Mouse (Mus musculus): ENCODE results near the gene Gm4791. TPM values are rescaled to one million over a fixed set of nuclear protein-coding genes. Genes with fewer than 3 reads are reported as not detected.

Gene Gm4791
- not detected in 2 replicates for polyA plus RNA-seq (2014; fragmentation: Nextera tagmentation; extraction: Ambion mirVana)

DNA sequence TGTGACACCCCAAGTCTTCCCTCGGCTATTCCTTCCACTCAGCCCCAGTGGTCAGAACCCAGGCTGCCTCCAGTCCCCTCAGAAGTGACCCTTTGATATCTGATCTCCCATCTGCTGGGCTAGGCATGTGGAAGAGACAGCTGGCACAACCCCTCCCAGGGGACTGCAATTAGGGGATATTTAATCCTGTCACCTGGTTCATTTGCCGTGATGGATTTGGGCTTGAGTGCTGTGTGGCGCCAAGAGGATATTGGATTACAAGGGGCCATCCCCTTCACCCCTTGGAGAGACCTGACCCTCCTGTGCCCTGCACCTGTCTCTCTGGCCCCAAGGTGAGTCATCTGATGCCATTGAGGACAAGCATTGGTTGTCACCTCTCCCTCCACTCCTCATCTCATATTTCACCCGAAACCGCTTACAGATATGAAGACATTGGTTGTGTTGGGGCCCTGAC, at the start of gene Gm4791:
Gene Gm4791, plus strand, starts transcription at position 404 of the 454 bp plus-strand sequence.
- H3K36me3 ChIP-seq (ENCODE audit: control insufficient read depth, insufficient read depth, low read length): no peaks in the 10 kb centered on the region
- DNase-seq (ENCODE audit: low spot score) (peak; percentile 37), ATAC-seq (ENCODE audit: insufficient read depth, low FRiP score, low TSS enrichment) (no peak)
- H3K9ac ChIP-seq (ENCODE audit: low read length): no peak within 1 kb of the TSS
- H3K4me1 ChIP-seq (ENCODE audit: control insufficient read depth, insufficient read depth, low read length): peaks cover 4% of the 10 kb centered on the region; the same call in 1 of the 2 replicates
- H3K4me2 ChIP-seq (ENCODE audit: low read depth): no peak within 1 kb of the TSS
- no peak within 1 kb of the TSS for H3K27ac ChIP-seq (ENCODE audit: low read depth, low read length)
- H3K27me3 ChIP-seq (ENCODE audit: control insufficient read depth, insufficient read depth, low read length): no peaks in the 10 kb centered on the region
- H3K9me3 ChIP-seq (ENCODE audit: control insufficient read depth, low read length): no peaks in the 10 kb centered on the region
- 22% methylated on average over 5 of the region's 5 CpGs for WGBS
- no peak within 1 kb of the TSS for H3K4me3 ChIP-seq (ENCODE audit: low read depth, low read length)

DNA sequence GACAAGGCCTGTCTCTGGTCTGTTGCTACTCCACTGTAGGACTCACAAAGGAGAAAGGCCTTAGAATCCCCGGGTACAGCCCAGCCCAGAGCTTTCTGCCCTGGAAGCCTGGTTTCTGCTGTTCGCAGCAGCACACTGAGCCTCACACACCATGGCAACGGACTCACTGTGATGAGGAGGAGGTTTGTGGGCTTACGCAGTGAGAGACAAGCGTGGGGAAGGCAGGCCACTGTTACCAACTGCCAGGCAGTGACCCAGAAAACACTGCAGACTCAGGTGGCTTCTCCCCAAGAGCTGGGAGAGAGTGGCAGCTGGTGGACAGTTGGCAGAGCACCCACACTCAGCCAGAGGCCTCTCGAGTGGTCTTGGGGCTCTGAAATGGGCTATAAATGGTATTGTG, 42.3 kb upstream of the Gm4791 start:
- no peak for ATAC-seq (ENCODE audit: insufficient read depth, low FRiP score, low TSS enrichment)
- Histone ChIP-seq H3K9ac (ENCODE audit: low read length) (no peak overlapping the region), H3K4me1 (ENCODE audit: control insufficient read depth, insufficient read depth, low read length) (peaks cover 3% of the 10 kb centered on the region; the same call in 1 of the 2 replicates), H3K27me3 (ENCODE audit: control insufficient read depth, insufficient read depth, low read length) (no peaks in the 10 kb centered on the region), H3K4me2 (ENCODE audit: low read depth) (no peak overlapping the region), H3K27ac (ENCODE audit: low read depth, low read length) (no peak overlapping the region), H3K4me3 (ENCODE audit: low read depth, low read length) (no peak overlapping the region), H3K9me3 (ENCODE audit: control insufficient read depth, low read length) (no peaks in the 10 kb centered on the region), H3K36me3 (ENCODE audit: control insufficient read depth, insufficient read depth, low read length) (no peaks in the 10 kb centered on the region)
- 62% methylated on average over 6 of the region's 6 CpGs for WGBS
- DNase-seq (ENCODE audit: low spot score): no peak

DNA sequence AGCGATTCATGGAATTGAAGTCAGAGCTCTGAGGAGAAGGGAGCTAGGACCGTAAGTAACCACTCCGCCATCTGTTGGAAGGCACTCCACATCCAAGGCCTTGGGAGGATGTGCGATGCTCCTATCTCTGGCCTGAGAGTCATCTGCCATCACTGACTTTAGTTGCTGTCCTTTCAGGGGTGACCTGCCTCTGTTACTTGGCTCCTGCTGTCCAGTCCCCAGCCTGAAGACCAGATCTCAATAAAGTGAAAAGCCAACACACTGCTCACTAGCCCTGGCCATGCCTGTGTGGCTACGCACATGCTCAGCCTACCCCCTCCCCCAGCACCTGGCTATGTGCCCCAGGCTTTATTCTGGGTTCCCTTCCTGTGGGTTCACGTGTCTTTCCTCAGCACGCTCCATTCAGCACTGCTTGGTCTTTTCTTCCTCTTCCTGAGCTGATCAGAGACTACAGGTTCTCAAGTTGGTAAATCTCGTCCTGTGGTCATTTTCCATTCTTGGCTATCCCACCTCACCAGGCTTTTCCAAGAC, 41.1 kb upstream of the Gm4791 start:
- no peaks in the 10 kb centered on the region for H3K27me3 ChIP-seq (ENCODE audit: control insufficient read depth, insufficient read depth, low read length)
- WGBS: 82% methylated on average over 8 of the region's 8 CpGs
- H3K9me3 ChIP-seq (ENCODE audit: control insufficient read depth, low read length): no peaks in the 10 kb centered on the region
- no peak overlapping the region for H3K4me2 ChIP-seq (ENCODE audit: low read depth)
- DNase-seq (ENCODE audit: low spot score) (no peak), ATAC-seq (ENCODE audit: insufficient read depth, low FRiP score, low TSS enrichment) (no peak)
- H3K9ac ChIP-seq (ENCODE audit: low read length): no peak overlapping the region
- no peaks in the 10 kb centered on the region for H3K36me3 ChIP-seq (ENCODE audit: control insufficient read depth, insufficient read depth, low read length)
- H3K4me1 ChIP-seq (ENCODE audit: control insufficient read depth, insufficient read depth, low read length): peaks cover 3% of the 10 kb centered on the region; the same call in 1 of the 2 replicates
- no peak overlapping the region for H3K4me3 ChIP-seq (ENCODE audit: low read depth, low read length)
- no peak overlapping the region for H3K27ac ChIP-seq (ENCODE audit: low read depth, low read length)

DNA sequence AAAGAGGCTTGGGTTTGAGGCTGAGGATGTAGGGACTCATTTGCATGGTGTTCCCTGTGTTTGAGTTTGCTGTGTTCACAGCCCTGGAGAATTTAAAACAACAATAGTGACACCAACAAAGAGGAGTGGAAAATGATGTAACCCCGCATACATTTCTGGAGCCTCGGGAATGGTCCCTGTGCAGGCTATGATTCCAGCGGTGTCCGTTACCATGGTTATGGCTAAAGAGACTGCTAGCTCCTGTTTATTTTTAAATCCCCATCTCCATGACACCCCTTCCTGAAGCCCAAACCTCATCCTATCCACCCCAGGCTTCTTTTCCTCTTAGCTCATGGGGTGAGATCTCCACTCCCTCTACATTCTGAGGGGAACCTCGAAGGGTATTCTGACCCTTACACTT, 32.5 kb upstream of the Gm4791 start:
- Histone ChIP-seq H3K4me2 (ENCODE audit: low read depth) (no peak overlapping the region), H3K27ac (ENCODE audit: low read depth, low read length) (no peak overlapping the region), H3K9me3 (ENCODE audit: control insufficient read depth, low read length) (no peaks in the 10 kb centered on the region), H3K27me3 (ENCODE audit: control insufficient read depth, insufficient read depth, low read length) (no peaks in the 10 kb centered on the region), H3K4me3 (ENCODE audit: low read depth, low read length) (no peak overlapping the region), H3K4me1 (ENCODE audit: control insufficient read depth, insufficient read depth, low read length) (peaks cover 2% of the 10 kb centered on the region; the same call in 1 of the 2 replicates), H3K9ac (ENCODE audit: low read length) (no peak overlapping the region), H3K36me3 (ENCODE audit: control insufficient read depth, insufficient read depth, low read length) (no peaks in the 10 kb centered on the region)
- 75% methylated on average over 5 of the region's 5 CpGs for WGBS
- ATAC-seq (ENCODE audit: insufficient read depth, low FRiP score, low TSS enrichment) (no peak), DNase-seq (ENCODE audit: low spot score) (no peak)

DNA sequence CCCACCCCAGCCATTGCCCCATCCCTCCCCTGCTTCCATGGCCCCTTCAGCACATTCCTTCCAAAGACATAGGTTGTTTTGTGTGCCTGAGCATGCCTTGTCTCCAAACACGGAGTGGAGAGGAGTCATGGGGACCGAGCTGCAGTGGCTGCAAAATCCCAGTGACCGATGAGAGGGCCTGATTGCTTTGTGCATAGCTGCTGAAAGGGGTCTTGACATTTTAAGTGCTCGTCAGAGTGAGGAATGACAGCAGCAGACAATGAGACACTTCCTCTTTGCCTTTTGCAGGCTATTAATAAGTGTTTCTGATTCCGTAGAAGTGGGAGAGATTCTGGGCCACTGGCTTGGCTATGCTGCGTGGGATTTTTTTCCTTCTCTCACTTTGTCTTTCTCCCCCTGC, 29.6 kb upstream of the Gm4791 start:
- no peak for ATAC-seq (ENCODE audit: insufficient read depth, low FRiP score, low TSS enrichment)

DNA sequence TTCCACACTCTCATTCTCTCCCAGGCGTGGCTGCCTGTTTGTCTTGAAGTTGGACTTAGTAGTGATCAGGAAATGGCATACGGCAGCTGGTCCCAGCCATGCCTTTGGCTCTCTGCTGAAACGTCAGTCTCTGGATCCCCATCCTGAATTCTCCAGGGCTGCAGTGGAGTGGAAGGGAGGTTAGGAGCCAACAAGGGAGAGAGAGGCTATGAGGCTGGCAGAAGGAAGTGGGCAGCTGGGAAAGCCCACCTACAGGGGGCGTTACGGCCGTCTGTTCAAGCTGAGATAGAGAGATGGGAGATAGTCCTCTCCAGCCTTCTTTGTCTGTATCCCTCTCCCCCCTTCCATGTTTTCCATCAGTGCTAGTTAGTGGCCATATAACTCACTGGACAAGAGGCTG, 29.1 kb upstream of the Gm4791 start:
- Histone ChIP-seq H3K27ac (ENCODE audit: low read depth, low read length) (no peak overlapping the region), H3K4me1 (ENCODE audit: control insufficient read depth, insufficient read depth, low read length) (peaks cover 2% of the 10 kb centered on the region; the same call in 1 of the 2 replicates), H3K9ac (ENCODE audit: low read length) (no peak overlapping the region), H3K27me3 (ENCODE audit: control insufficient read depth, insufficient read depth, low read length) (no peaks in the 10 kb centered on the region), H3K9me3 (ENCODE audit: control insufficient read depth, low read length) (no peaks in the 10 kb centered on the region), H3K4me2 (ENCODE audit: low read depth) (no peak overlapping the region), H3K4me3 (ENCODE audit: low read depth, low read length) (no peak overlapping the region), H3K36me3 (ENCODE audit: control insufficient read depth, insufficient read depth, low read length) (no peaks in the 10 kb centered on the region)
- no peak for DNase-seq (ENCODE audit: low spot score)
- WGBS: 45% methylated on average over 6 of the region's 6 CpGs
- ATAC-seq (ENCODE audit: insufficient read depth, low FRiP score, low TSS enrichment): no peak

More for the DNA sequence above, 29.6 kb upstream of the Gm4791 start:
- Histone ChIP-seq H3K4me2 (ENCODE audit: low read depth) (no peak overlapping the region), H3K9ac (ENCODE audit: low read length) (no peak overlapping the region), H3K9me3 (ENCODE audit: control insufficient read depth, low read length) (no peaks in the 10 kb centered on the region), H3K4me3 (ENCODE audit: low read depth, low read length) (no peak overlapping the region), H3K27ac (ENCODE audit: low read depth, low read length) (no peak overlapping the region), H3K27me3 (ENCODE audit: control insufficient read depth, insufficient read depth, low read length) (no peaks in the 10 kb centered on the region), H3K36me3 (ENCODE audit: control insufficient read depth, insufficient read depth, low read length) (no peaks in the 10 kb centered on the region), H3K4me1 (ENCODE audit: control insufficient read depth, insufficient read depth, low read length) (peaks cover 2% of the 10 kb centered on the region; the same call in 1 of the 2 replicates)
- DNase-seq (ENCODE audit: low spot score): no peak
- WGBS: 20% methylated on average over 6 of the region's 6 CpGs

DNA sequence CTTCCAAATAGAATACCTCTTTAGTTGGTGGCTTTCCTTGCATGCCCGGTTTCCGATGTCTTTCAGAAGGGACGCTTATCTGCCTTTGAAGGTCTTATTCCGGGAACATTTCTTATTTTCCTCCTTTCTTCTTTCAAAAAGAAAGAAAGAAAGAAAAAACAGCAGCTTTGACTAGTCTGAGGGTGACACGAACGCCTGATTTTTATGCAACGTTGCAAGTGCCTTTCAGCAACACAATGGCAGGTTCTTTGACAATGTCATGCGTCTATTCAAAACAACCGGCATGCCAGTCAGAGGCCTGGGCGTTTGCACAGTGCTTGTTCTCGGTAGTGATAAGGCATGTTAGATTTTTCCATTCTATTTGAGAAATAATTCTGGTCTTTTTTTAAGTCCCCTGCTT, 19.7 kb upstream of the Gm4791 start:
- no peaks in the 10 kb centered on the region for H3K36me3 ChIP-seq (ENCODE audit: control insufficient read depth, insufficient read depth, low read length)
- no peaks in the 10 kb centered on the region for H3K4me1 ChIP-seq (ENCODE audit: control insufficient read depth, insufficient read depth, low read length)
- H3K9me3 ChIP-seq (ENCODE audit: control insufficient read depth, low read length): no peaks in the 10 kb centered on the region
- H3K9ac ChIP-seq (ENCODE audit: low read length): no peak overlapping the region
- H3K4me2 ChIP-seq (ENCODE audit: low read depth): no peak overlapping the region
- WGBS: 53% methylated on average over 11 of the region's 11 CpGs
- H3K27ac ChIP-seq (ENCODE audit: low read depth, low read length): no peak overlapping the region
- no peak overlapping the region for H3K4me3 ChIP-seq (ENCODE audit: low read depth, low read length)
- ATAC-seq (ENCODE audit: insufficient read depth, low FRiP score, low TSS enrichment): no peak
- no peak for DNase-seq (ENCODE audit: low spot score)
- H3K27me3 ChIP-seq (ENCODE audit: control insufficient read depth, insufficient read depth, low read length): no peaks in the 10 kb centered on the region

DNA sequence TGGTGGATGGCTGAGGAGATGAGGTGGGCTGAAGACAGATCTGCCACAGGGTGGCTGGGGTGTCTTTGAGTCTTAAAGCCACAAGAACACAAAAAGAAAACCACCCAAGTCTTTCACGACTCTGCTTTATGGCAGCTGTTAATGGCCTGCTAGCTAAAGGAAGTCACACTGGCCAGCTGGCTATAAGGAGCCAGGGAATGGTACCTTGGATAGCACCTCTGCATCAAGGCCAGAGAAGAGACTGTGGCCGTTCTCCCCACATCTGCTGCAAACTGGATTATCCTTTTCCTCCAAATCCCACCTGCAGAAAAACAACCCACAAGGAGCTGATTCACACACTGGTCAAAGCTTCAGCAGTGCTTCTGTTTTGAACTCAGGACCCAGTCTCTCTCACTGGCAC, 18.4 kb upstream of the Gm4791 start:
- 9% methylated on average over 2 of the region's 2 CpGs for WGBS

DNA sequence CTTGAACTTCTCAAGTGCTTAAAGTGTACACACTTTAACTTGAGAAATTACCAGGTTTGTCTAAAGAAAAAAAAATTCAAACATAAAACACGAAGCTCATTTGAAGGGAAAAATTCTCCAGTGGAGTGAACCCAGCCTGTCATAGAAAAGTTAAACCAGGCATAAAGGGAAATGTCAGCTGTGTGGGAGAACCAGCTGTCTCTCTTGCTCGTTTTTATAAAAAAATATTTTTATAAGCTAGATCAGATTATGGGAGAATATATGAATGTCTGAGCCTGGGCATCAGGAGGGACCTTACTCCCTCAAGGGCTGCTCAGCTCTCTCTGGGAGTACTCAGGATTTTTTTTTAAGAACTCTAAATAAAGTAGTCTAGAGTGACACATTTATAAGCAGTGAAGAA, 15.1 kb upstream of the Gm4791 start:
- DNase-seq (ENCODE audit: low spot score) (no peak), ATAC-seq (ENCODE audit: insufficient read depth, low FRiP score, low TSS enrichment) (no peak)
- Histone ChIP-seq H3K4me2 (ENCODE audit: low read depth) (no peak overlapping the region), H3K9ac (ENCODE audit: low read length) (no peak overlapping the region), H3K4me1 (ENCODE audit: control insufficient read depth, insufficient read depth, low read length) (no peaks in the 10 kb centered on the region), H3K9me3 (ENCODE audit: control insufficient read depth, low read length) (no peaks in the 10 kb centered on the region), H3K36me3 (ENCODE audit: control insufficient read depth, insufficient read depth, low read length) (no peaks in the 10 kb centered on the region), H3K27me3 (ENCODE audit: control insufficient read depth, insufficient read depth, low read length) (no peaks in the 10 kb centered on the region), H3K4me3 (ENCODE audit: low read depth, low read length) (no peak overlapping the region), H3K27ac (ENCODE audit: low read depth, low read length) (no peak overlapping the region)
- 79% methylated on average over 2 of the region's 2 CpGs for WGBS

More for the DNA sequence above, 18.4 kb upstream of the Gm4791 start:
- DNase-seq (ENCODE audit: low spot score) (no peak), ATAC-seq (ENCODE audit: insufficient read depth, low FRiP score, low TSS enrichment) (no peak)
- Histone ChIP-seq H3K27ac (ENCODE audit: low read depth, low read length) (no peak overlapping the region), H3K4me2 (ENCODE audit: low read depth) (no peak overlapping the region), H3K9me3 (ENCODE audit: control insufficient read depth, low read length) (no peaks in the 10 kb centered on the region), H3K4me1 (ENCODE audit: control insufficient read depth, insufficient read depth, low read length) (no peaks in the 10 kb centered on the region), H3K9ac (ENCODE audit: low read length) (no peak overlapping the region), H3K36me3 (ENCODE audit: control insufficient read depth, insufficient read depth, low read length) (no peaks in the 10 kb centered on the region), H3K27me3 (ENCODE audit: control insufficient read depth, insufficient read depth, low read length) (no peaks in the 10 kb centered on the region), H3K4me3 (ENCODE audit: low read depth, low read length) (no peak overlapping the region)
